Mouse (Mus musculus) bone marrow, adult 2 months (tissue): Measurements from ENCODE around the gene Cldn13. TPM values are rescaled to one million over a fixed set of nuclear protein-coding genes. Genes with fewer than 3 reads are reported as not detected.

Experiments used
- H3K27ac ChIP-seq: fragments of 200-500 bp; 2 replicates; pipeline ENCODE4 v1.5.1; 2012; ENCODE audit warnings: low read depth, mild to moderate bottlenecking, control low read depth, inconsistent platforms, low read length; ENCODE audit not compliant: control insufficient read depth, poor library complexity, insufficient read depth
- H3K4me1 ChIP-seq: fragments of 200-500 bp; 2 replicates; pipeline ENCODE4 v1.6.1; 2011; ENCODE audit warnings: low read length; ENCODE audit not compliant: control insufficient read depth, insufficient read depth
- H3K4me3 ChIP-seq: fragments of 200-500 bp; replicated peaks from 2 replicates; pipeline ENCODE3; 2011; ENCODE audit warnings: mild to moderate bottlenecking, low read depth, low read length, control low read depth; ENCODE audit not compliant: control insufficient read depth
- CTCF ChIP-seq: fragments of 200-500 bp; IDR thresholded peaks from 2 replicates; pipeline ENCODE4 v1.5.1; 2011; ENCODE audit warnings: low read length, control low read depth; ENCODE audit not compliant: control insufficient read depth, insufficient read depth
- POLR2A ChIP-seq: fragments of 200-500 bp; IDR thresholded peaks from 2 replicates; pipeline ENCODE4 v1.6.1; 2011; ENCODE audit warnings: low read depth, mild to moderate bottlenecking, control low read depth, low read length, borderline replicate concordance; ENCODE audit not compliant: control insufficient read depth
- WGBS: fragments of 180-500 bp; shearing (Covaris S2); methylation state at CpG from one replicate; pipeline ENCODE4 v1.1.7; 2018; 5-methylcytosine and 5-hydroxymethylcytosine counted together
- polyA plus RNA-seq: library from polyadenylated mRNA; stranded (reverse); fragments of >200 nt; gene quantifications from 2 replicates; pipeline ENCODE4 v1.2.4, GENCODE M21; 2011; ENCODE audit warnings: low replicate concordance; ENCODE audit not compliant: missing spikeins, insufficient read depth, insufficient read length

Gene Cldn13
- polyA plus RNA-seq, 1 experiment, result 224 TPM

GRCm38 (mm10) chr5:134895291-134895690 lies 20.0 kb downstream of the Cldn13 start:
- WGBS, result 80% methylated on average over 8 of the region's 8 CpGs
- TF ChIP-seq POLR2A (no peak), CTCF (no peak)
- Histone ChIP-seq H3K27ac (no peak overlapping the region), H3K4me1 (no peaks in the 10 kb centered on the region), H3K4me3 (no peak overlapping the region)

- TF ChIP-seq POLR2A (no peak), CTCF (no peak)
- H3K4me3 ChIP-seq, result no peak overlapping the region
- H3K27ac ChIP-seq, result no peak overlapping the region
- 74% methylated on average over 5 of the region's 5 CpGs for whole genome bisulfite sequencing
- no peaks in the 10 kb centered on the region for H3K4me1 ChIP-seq
Measured at GRCm38 (mm10) chr5:134892717-134893116, 22.6 kb downstream of the Cldn13 start.

GRCm38 (mm10) chr5:134891552-134891951 lies 23.8 kb downstream of the Cldn13 start:
- no peak for TF ChIP-seq CTCF
- no peak for TF ChIP-seq POLR2A
- Histone ChIP-seq H3K4me1 (no peaks in the 10 kb centered on the region), H3K27ac (no peak overlapping the region), H3K4me3 (no peak overlapping the region)
- 50% methylated on average over 8 of the region's 8 CpGs for WGBS

- no peaks in the 10 kb centered on the region for H3K4me1 ChIP-seq
- H3K4me3 ChIP-seq, result no peak overlapping the region
- no peak for TF ChIP-seq POLR2A
- TF ChIP-seq CTCF, result no peak
- 83% methylated on average over 6 of the region's 6 CpGs for WGBS
- no peak overlapping the region for H3K27ac ChIP-seq
Measured at GRCm38 (mm10) chr5:134890601-134891054, 24.7 kb downstream of the Cldn13 start.

GRCm38 (mm10) chr5:134888505-134888904 lies 26.8 kb downstream of the Cldn13 start:
- no peak for TF ChIP-seq CTCF
- no peak for TF ChIP-seq POLR2A

GRCm38 (mm10) chr5:134887447-134888335 lies 27.6 kb downstream of the Cldn13 start:
- 41% methylated on average over 18 of the region's 18 CpGs for WGBS
- no peak for TF ChIP-seq POLR2A
- no peak for TF ChIP-seq CTCF
- Histone ChIP-seq H3K27ac (no peak overlapping the region), H3K4me1 (no peaks in the 10 kb centered on the region), H3K4me3 (no peak overlapping the region)

More at GRCm38 (mm10) chr5:134888505-134888904, 26.8 kb downstream of the Cldn13 start:
- 84% methylated on average over 7 of the region's 7 CpGs for WGBS
- no peak overlapping the region for H3K4me3 ChIP-seq
- H3K27ac ChIP-seq, result no peak overlapping the region
- no peaks in the 10 kb centered on the region for H3K4me1 ChIP-seq

GRCm38 (mm10) chr5:134883077-134883476 lies 32.2 kb downstream of the Cldn13 start:
- WGBS, result 60% methylated on average over 3 of the region's 3 CpGs
- H3K27ac ChIP-seq, result no peak overlapping the region
- no peaks in the 10 kb centered on the region for H3K4me1 ChIP-seq
- H3K4me3 ChIP-seq, result no peak overlapping the region
- TF ChIP-seq CTCF (no peak), POLR2A (no peak)

- no peak for TF ChIP-seq POLR2A
- TF ChIP-seq CTCF, result no peak
- 73% methylated on average over 10 of the region's 10 CpGs for WGBS
- H3K27ac ChIP-seq, result no peak overlapping the region
- no peak overlapping the region for H3K4me3 ChIP-seq
- H3K4me1 ChIP-seq, result no peaks in the 10 kb centered on the region
Measured at GRCm38 (mm10) chr5:134876801-134877200, 38.5 kb downstream of the Cldn13 start.
